Mouse (Mus musculus) layer of hippocampus, adult 18-20 months (tissue): Measurements from ENCODE around the gene Srgap3. TPM values are rescaled to one million over a fixed set of nuclear protein-coding genes. Genes with fewer than 3 reads are reported as not detected.

Experiments
- DNase-seq, 2 experiments: peaks; one replicate each; pipeline ENCODE4 v3.0.0; 2022; ENCODE audit warnings: low spot score in 2 of 2
- total RNA-seq, 2 experiments: library from RNA; stranded (reverse); gene quantifications; 2 replicates each; pipeline ENCODE4 v1.2.3; 2021

Gene Srgap3
- total RNA-seq, 2 experiments from 2014 or later, result 276 to 280 TPM

- DNase-seq, result peak in 1 of 2 experiments; percentile 53
These were observed 126.6 kb downstream of the Srgap3 start for GRCm38 (mm10) chr6:112820298-112820992.

DNA sequence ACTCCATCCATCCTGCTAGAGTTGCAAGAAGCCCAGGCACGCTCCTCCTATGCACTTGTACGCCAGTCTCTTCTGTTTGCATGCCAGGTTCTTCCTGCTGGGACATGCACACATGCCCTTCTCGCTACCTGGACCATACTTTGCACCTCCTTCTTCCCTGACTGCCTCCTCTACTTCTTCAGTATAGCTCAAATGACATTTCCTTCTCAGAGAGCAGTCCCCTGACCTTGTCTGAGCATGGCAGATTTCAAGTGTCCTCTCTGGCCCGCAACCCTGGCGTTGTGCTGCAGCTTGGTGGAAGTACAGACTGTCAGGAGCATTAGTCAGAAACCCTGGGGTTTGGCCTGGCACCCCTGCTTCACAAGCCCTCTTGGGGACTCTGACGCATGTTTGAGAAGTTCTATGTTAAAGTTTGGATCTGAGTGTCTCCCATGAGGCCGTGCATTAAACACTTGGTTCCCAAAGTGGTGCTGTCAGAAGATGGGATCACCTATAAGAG, 128.6 kb downstream of the Srgap3 start:
- no peak for DNase-seq

GRCm38 (mm10) chr6:112815604-112816003, 131.5 kb downstream of the Srgap3 start:
- DNase-seq, result no peak

DNA sequence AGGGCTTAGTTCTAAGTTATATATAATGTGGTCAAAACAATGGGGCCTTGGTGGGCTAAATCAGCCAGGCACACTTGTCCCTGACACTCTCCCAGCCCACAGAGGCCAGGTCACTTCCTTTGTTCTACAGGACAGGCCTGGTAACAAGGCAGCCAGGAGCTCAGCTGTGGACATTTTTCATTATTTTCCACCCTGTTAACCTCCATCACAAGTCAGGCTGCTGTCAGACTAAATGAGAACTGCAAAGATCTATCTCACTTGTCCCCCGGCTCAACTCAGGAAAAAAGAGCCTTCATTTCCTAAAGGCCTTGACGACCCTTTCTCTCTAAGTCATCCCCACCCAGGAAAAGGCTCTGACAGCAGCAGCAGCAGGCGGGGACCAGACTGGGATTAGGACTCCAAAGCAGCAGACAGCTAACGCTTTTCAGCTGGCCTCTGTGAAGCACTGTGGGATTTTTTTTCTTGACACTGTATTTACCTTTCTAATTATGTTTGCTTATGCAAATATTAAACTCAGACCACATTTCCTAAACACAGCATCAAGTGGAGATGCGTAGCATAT, 132.5 kb downstream of the Srgap3 start:
- DNase-seq, result no peak

DNA sequence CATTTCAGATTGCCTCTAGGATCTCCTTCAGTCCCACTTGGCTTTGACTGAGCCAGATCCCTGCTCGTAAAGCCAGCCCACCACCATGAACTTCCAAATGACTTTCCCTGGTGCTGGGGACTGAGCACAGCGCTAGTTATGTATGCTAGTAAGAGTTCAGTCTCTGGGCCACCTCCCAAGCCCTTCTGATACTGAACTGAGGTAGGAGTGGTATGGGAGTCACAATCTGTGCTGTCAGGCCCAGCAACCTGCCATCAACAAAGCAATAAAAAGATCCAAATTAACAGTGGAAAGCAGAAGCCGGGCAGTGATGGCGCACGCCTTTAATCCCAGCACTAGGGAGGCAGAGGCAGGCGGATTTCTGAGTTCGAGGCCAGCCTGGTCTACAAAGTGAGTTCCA, 134.2 kb downstream of the Srgap3 start:
- DNase-seq, result peak in 1 of 2 experiments; percentile 76

GRCm38 (mm10) chr6:112810521-112810830, 136.6 kb downstream of the Srgap3 start:
- no peak for DNase-seq

DNA sequence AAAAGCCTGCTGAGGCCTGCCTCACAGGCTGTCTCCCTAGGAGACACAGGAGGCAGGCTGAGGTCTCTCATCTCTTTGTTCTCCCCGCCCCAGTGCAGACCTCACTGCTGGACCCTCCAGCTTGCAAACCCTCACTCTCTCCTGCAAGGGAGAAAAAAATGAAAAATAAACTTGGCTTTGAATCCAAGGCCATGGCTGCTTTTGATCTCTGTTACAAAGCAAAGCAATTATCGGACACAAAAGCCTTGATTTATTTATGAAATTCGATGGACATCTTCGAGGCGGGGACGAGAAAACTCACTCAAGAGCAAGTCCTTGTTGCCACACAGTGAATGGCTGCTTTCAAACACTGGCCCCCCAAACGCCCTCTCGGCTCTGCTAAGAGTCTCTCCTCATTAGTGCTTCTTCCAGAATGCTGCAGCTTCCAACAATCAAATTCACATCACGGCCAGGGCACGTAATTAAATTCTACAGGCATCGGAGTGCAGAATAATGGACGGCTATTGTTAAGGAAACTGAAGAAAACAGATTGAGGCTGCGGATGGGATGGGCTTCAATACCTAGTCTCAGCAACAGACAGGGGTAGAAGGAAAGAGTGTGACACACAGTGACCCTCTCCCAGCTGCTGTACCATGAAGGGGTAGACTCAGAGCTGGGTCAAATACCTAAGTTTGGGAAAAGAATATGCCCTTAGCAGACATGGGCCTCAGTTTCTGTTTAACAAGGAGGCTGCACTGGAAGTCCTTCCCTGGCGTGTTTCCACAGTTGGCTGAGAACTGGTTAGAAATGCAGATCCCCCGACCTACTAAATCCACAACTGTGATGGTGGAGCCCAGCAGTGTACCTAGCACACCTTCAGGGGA, 137.2 kb downstream of the Srgap3 start:
- DNase-seq, result peak in 1 of 2 experiments; percentile 78

DNA sequence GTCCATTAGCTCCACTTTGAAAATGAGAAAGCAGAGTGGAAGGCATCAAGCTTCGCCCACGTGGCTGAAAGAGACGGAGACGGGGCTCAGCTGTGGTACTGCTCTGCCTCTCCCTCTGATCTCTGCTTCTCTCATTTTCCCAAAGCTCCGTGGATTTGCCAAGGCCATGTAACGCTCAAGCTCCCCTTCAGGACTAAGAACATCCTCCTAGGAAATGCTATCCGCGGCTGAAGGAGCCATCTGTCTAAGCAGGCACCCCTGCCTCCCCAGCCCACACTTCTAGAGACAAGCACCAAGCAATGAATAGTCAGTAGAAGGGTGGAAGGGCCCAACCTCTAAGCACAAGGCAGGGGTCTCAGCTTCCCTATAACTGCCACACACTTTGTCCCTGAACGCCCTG, 138.3 kb downstream of the Srgap3 start:
- DNase-seq, result no peak

DNA sequence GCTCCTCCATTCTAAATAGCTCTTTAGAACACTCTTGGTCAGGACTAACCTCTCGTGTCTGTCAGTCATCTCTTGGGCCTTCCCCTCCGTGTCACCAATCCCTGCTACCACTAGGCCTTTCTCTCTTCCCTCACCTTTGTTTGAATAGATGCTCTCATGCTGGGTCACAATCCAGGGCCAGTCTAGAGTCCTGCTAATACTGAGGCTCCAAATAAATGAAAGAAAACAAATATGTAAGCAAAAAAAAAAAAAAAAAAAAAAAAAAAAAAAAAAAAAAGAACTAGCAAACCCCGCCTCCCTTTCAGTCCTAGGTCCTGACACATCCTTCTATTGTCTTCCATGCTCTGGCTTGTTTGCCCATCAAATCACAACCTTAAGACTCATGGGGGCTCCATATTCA, 145.1 kb downstream of the Srgap3 start:
- no peak for DNase-seq

GRCm38 (mm10) chr6:112798378-112798777, 148.7 kb downstream of the Srgap3 start:
- no peak for DNase-seq

- DNase-seq, result no peak
These were observed 150.5 kb downstream of the Srgap3 start for GRCm38 (mm10) chr6:112796607-112797006.

- DNase-seq, result no peak
These were observed 153.2 kb downstream of the Srgap3 start for GRCm38 (mm10) chr6:112793887-112794286.

DNA sequence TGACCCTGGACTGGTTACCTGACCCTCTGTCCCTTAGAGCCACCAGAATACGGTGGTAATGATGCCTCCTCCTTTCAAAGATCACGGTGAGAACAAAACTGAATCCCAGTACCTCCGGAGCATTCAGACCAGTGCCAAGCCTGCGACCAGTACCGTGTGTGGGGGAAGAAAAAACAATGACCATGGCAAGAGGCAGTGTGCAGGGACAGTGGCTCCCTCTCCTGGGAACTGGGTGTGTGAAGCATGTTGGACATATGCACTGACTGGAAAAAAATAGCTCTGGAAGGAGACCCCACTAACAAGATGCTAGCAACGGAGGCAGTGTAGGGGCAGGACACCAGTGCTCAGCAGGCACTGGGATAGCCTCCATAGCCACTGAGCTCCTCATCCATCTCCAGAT, 157.2 kb downstream of the Srgap3 start:
- DNase-seq, result no peak

DNA sequence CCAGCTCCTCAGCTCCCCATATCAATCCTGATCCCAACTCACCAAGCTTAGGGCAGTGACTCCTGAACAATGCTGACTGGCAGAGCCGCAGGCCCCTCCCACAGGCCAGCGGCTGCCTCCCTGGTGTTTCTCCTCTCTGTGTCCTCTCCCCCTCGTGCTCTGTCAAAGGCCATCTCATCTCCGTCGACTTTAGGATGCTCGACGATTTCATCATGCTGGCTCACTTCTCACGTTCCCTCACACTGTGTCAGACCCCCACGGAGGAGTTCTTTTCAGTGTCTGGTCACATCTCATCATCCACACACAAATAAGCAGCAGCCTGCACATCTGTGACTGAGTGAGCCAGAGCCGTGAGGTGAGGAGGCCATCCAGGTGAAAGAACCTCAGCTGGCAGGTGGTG, 158.4 kb downstream of the Srgap3 start:
- DNase-seq, result no peak

DNA sequence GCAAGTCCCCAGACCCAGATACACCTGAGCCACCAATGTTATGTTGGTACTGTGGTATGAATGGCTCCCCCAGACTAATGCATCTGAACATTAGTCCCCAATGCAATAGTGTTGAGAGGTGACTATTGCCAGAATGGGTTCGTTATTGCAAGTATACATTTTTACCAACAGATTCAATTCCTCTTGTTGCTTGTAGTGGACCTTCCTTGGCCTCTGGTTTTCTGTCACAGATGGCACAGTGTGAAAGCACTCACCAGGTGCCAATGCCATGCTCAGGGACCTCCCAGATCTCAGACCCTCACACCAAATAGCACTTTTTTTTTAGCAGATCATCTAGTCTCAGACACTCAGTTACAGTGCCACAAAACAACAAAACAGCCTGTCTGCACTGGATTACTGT, 158.9 kb downstream of the Srgap3 start:
- DNase-seq, result no peak

DNA sequence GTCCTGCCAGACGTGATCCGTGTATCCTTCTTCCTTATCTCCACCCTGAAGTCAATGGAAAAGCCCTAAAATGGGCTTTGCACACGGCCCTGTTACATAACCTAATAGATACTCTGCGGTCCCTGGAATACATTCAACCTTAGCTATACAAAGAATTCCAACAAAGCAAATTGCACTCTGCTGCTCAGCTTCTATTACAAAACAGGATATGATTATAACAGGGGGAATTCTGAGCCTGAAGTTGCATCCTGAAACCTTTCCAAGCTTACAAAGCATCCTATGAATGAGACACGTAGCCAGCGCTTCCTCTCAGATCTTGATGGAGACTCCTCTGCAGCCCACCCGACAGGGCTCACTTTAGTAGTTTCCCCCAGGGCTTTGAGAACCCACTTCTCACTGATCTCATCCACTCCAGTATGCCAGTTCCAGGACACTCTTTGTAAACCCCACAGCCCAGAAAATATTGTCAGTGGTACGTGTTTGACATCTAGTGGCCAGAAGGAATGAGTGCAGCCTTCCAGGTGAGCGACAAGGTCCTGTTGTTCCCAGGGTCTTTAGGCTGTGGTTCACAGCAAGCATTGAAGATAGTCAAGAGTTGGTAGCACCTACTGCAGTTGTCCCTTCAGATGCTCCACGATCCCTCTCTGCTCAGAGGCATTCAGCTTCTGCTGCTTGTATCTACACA, 165.5 kb downstream of the Srgap3 start:
- peak in 1 of 2 experiments; percentile 53 for DNase-seq

- DNase-seq, result peak in 1 of 2 experiments; percentile 58
These were observed 168.9 kb downstream of the Srgap3 start for GRCm38 (mm10) chr6:112778211-112778610.

GRCm38 (mm10) chr6:112776718-112777117, 170.3 kb downstream of the Srgap3 start:
- no peak for DNase-seq

GRCm38 (mm10) chr6:112773754-112774153, 173.3 kb downstream of the Srgap3 start:
- DNase-seq, result no peak

GRCm38 (mm10) chr6:112770996-112771395, 176.1 kb downstream of the Srgap3 start:
- no peak for DNase-seq

DNA sequence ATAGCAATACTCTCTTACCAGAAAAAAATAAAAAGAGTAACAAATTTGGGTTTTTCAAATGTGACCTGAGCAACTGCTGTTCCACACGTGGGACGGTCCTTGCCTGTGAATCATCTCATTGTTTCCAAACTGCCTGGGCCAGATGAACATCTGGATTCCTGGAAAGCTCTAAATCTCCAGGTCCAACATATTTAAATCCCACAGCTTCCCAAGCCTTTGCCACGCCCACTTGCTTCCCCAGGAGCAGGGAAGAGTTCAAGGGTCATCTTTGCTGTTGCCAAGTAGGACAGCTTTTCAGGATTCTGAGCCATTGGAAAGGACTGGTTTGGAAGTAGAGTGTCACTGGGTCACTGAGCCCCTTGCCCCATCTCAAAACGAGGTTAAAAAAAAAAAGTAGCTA, 188.5 kb downstream of the Srgap3 start:
- no peak for DNase-seq

DNA sequence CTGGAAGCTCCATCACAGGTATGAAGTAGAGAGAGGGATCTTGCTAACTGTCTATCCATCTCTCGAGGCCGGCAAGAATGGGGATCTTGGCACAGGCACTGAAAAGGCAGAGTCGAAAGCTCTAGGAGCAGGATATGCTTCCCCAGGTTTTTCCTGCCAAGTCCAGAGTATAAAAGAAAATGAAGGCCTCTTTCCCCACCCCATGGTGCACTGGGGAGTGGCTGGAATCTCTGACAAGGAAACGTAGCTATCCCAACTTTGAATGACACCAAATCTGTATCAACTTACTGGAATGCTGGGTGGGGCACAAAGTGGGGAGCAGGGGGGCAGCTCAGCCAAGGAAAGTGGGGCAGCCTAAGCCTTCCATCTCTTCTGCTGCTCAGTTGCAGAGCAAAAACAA, 190.2 kb downstream of the Srgap3 start:
- DNase-seq, result no peak
